Mouse (Mus musculus) liver, embryonic 14.5 days (tissue): ENCODE results near the gene Il1r1.

ENCODE experiments used
- CTCF ChIP-seq: IDR thresholded peaks from 2 replicates; pipeline ENCODE4 v1.5.1; 2016; ENCODE audit warnings: antibody characterized with exemption, low read depth, control low read depth
- EP300 ChIP-seq: IDR thresholded peaks from 2 replicates; pipeline ENCODE4 v1.6.1; 2016; ENCODE audit warnings: antibody characterized with exemption, low read depth

DNA sequence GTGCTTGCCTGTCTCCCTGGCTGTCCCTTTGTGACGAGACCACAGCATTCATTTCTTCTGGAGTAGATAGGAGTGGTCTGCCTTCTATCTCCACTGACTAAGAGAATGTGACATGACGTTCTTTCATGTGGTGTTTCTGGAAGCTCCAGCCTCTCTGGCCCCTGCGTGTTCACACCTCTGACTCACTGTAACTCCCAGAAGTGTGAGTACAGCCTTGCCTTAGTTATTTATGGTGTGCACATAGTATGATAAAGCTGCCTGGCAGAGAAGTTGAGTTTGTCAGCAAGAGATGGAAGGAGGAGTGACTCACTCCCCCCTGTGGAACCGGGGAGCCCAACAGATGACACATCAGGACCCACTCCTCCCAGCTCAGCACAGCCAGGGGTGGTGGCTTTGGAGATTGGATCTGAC, 133.9 kb downstream of the Il1r1 start:
- TF ChIP-seq CTCF (no peak), EP300 (no peak)
